Mouse (Mus musculus) cortical plate, adult 2 months (tissue): Measurements from ENCODE around the gene Frmd4b. TPM values are rescaled to one million over a fixed set of nuclear protein-coding genes. Genes with fewer than 3 reads are reported as not detected.
A peak's percentile ranks its signal among the peaks of the same experiment; 100 is the strongest.
"Not testable (repeated sequence)": the region's sequence is repeated elsewhere in the genome, so short reads cannot be mapped to it uniquely, and the experiment has no call there.

ENCODE experiments used
- H3K27ac ChIP-seq: fragments of 200-500 bp; 2 replicates; pipeline ENCODE4 v1.5.1; 2012; ENCODE audit warnings: low read length, control low read depth, inconsistent platforms; ENCODE audit not compliant: insufficient read depth
- H3K4me1 ChIP-seq: fragments of 200-500 bp; 2 replicates; pipeline ENCODE4 v1.6.1; 2011; ENCODE audit warnings: low read length; ENCODE audit not compliant: control insufficient read depth, insufficient read depth
- H3K4me3 ChIP-seq: fragments of 200-500 bp; 2 replicates; pipeline ENCODE4 v1.5.1; 2011; ENCODE audit warnings: mild to moderate bottlenecking, low read length, control low read depth; ENCODE audit not compliant: insufficient read depth
- CTCF ChIP-seq: fragments of 200-500 bp; IDR thresholded peaks from 2 replicates; pipeline ENCODE4 v1.5.1; 2011; ENCODE audit warnings: mild to moderate bottlenecking, control low read depth, low read length; ENCODE audit not compliant: insufficient read depth; ENCODE audit errors: extremely low read depth
- POLR2A ChIP-seq: fragments of 200-500 bp; IDR thresholded peaks from 2 replicates; pipeline ENCODE4 v1.6.1; 2011; ENCODE audit warnings: mild to moderate bottlenecking, low read length, control low read depth; ENCODE audit not compliant: insufficient read depth; ENCODE audit errors: extremely low read depth
- polyA plus RNA-seq: library from polyadenylated mRNA; depleted of rRNA; stranded (reverse); fragments of >200 nt; gene quantifications from 2 replicates; pipeline ENCODE4 v1.2.3, GENCODE M21; 2012

Gene Frmd4b
- polyA plus RNA-seq, 1 experiment: 17.1 TPM

DNA sequence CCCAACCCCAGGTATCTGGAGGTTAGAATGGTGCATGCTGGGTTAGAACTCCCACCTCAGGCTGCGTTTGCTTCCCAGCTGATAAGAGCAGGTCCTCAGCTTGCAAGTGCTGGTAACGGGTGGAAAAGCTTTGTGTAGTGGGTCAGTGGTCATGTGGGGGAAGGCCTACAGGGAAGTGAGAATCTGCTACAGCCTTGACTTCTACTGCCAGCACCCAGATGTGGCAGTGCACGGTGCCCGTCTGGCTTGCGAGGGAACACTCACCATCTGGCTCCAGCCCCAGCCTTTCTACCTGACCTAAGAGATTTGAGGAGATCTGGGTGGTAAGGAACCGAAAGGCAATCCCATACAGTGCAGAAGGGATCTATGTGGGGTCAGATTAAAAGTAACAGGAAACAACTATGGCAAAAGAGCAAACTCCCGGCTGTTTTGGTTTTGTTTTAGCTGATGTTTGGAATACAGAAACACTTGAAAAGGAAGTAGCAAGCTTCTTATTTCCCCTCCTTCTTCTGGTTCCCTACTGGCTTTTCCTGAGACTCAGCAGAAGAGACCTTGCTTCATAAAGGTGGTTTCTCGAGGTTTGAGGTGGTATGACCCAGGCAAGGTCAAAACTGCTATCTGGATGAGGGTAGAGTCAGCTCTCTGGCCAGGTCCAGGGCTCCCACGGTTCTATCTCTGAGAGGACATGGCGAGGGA is 185.9 kb downstream of the Frmd4b start:
- no peak for TF ChIP-seq CTCF
- no peak for TF ChIP-seq POLR2A
- Histone ChIP-seq H3K27ac (peak overlapping the region; percentile 65; the same call in 1 of the 2 replicates), H3K4me1 (no peaks in the 10 kb centered on the region), H3K4me3 (0 out of 2 replicates have a peak overlapping the region, but pooled peaks have one; percentile 9)

DNA sequence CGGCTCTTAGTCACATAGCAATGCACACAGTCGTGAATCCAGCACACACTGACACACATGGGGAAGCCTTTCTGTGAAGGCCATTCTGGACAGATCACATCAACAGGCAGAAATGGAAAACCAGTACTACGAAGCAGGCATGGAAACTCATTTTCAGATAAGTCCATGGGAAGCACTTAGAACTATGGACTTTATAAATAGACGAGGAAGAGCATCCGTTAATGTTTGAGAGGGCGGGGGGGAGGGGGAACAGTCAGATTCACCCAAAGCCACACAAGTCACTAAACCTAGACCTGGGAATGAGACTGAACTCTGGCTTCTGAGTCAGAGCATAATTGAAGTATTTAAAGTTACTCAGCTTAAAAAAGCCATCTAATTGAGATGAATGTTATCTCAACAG is 186.8 kb downstream of the Frmd4b start:
- Histone ChIP-seq H3K4me1 (no peaks in the 10 kb centered on the region), H3K27ac (no peak overlapping the region), H3K4me3 (no peak overlapping the region)
- TF ChIP-seq CTCF: no peak
- no peak for TF ChIP-seq POLR2A

DNA sequence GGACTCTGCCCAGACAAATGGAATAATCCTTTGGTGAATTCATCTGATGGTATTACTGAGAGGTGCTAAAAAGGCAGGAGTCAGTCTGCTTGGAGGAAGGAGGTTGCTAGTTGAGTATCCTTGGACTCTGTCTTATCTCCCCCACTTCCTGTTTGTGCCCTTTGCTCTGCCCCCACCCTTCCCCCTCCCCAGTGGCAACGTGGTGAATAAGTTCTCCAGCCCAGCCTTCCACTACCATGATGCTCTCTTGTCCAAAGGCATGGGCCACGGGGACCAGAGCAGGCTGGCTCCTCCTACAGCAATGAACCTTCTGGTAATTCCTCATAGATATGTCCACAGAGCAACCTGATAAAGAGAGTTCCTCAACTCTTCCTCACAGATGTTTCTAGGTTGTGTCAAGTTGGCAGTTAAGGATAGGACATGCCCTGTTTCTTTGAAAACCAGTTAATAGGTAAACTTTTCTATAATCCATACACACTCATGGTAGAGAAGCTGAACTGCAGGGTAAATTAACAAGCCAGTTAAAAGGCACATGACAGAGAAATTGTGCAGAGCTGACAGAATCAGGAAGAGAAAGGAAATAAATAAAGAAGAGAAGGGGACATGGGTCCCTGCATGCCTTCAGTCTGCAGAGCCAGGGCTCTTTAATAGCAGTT is 187.5 kb downstream of the Frmd4b start:
- Histone ChIP-seq H3K4me1 (no peaks in the 10 kb centered on the region), H3K4me3 (no peak overlapping the region), H3K27ac (no peak overlapping the region)
- TF ChIP-seq POLR2A (no peak), CTCF (no peak)

DNA sequence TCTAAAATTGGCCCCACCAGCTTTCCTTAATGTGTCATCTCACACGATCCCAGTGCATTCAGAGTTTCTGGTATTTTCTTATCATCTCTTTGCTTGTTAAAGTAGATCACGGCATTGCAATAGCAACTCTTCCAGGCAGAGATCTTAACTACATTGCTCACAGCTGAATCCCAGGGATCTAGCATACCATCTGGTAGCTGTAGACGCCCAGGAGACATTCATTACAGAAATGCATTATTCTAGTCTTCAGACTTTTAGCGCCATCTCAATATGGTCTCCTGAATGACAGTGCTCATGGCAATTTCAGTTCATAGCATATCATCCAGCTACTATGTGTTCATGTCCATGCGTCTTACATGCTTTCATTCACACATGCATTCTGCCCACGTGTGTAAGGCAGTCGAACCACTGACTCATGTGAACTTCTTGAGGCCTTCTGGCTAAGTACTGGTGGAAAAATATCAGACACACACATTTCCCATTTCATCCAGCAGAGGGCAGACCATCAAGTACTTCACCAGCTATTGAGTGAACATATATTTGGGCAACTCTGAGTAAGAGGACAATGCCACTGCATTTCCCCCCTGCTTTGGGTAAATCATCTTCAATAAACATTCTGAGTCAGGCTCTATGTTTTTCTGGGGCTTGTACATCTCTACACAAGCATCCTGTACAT is 197.4 kb downstream of the Frmd4b start:
- TF ChIP-seq CTCF (peak; percentile 68), POLR2A (no peak)
- Histone ChIP-seq H3K4me3 (no peak overlapping the region), H3K27ac (no peak overlapping the region), H3K4me1 (no peaks in the 10 kb centered on the region; the same call in 1 of the 2 replicates)

DNA sequence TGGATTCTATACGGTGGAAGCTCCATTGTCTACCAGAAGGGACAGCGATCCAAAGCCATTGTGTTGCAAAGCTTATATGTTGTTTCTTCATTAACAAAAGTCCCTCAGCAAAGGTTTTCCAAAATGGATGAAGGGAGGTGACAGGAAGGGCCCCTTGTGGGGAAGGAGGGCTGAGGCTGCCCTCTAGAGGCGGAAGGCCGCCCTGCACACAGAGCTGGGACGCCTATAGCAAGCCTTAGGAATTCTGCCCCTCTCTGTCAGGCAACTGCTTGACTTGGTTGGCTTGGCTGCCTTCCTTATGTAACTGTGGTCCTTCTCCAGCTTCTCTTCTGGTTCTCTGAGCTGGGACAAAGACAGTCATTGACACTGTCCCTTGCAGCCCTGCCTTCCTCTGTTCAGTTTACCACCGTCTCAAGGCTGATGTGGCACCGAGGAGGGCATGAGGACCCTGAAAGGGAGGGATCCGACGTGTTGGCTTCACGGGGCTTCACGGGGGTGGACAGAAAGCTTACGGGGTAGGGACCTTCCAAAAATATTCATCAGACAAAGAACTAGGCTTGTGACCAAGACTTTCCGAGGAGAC is 200.3 kb downstream of the Frmd4b start:
- TF ChIP-seq CTCF: peak; percentile 75
- no peak for TF ChIP-seq POLR2A
- H3K27ac ChIP-seq: no peak overlapping the region
- no peak overlapping the region for H3K4me3 ChIP-seq
- no peaks in the 10 kb centered on the region; the same call in 1 of the 2 replicates for H3K4me1 ChIP-seq

DNA sequence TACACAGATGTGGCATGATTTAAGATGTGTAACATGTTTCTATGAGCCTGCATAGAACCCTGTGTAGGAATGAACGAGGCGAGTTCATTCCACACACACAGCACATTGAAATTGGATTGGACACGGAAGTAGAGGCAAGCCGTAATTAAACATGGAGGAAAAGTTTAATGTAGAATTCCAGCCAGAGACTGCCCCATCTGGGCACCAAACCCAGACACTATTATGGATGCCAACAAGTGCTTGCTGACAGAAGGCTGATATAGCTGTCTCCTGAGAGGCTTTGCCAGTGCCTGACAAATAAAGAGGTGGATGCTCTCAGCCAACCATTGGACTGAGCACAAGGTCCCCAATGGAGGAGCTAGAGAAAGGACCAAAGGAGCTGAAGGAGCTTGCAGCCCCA is 201.8 kb downstream of the Frmd4b start:
- not testable (repeated sequence) for H3K27ac ChIP-seq, H3K4me1 ChIP-seq, H3K4me3 ChIP-seq

DNA sequence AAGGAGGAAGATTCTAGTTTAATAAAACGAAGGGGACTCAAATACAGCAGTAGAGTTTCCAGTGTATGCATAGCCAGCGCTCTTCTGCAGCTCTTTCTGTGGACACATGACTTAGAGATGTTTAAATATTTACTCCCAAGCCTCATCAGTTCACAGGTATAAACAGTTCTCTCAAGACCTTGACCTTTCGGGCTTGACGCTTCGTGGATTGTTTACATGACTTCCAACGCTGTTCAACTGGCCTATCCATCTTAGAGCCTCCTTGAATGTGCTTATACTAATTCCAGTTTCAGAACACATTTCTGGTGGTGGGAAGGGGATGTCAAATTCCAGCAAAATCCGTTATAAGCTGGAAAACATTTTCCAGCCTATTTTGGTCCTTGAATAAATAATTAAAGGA is 203.9 kb downstream of the Frmd4b start:
- no peak overlapping the region for H3K27ac ChIP-seq
- no peak overlapping the region for H3K4me3 ChIP-seq
- no peaks in the 10 kb centered on the region for H3K4me1 ChIP-seq
- no peak for TF ChIP-seq POLR2A
- no peak for TF ChIP-seq CTCF

DNA sequence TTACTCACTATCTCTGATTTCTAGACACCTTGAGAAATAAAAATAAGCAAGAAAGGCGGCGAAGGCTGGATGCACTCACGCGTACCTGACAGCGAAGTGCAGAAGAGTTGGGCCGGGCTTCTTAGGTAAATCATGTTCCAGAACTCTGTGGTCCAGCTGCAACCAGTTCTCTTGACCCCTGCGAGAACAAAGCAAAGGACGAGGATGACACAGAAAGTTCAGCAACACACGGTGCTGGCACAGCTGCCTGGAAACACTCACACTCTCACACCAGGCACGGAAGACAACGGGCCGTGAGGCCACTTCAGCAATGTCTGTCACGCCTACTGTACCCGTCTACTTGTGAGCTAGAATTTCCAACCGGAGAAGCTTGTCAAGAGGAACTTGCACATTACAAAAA is 204.9 kb downstream of the Frmd4b start:
- no peak for TF ChIP-seq POLR2A
- no peak for TF ChIP-seq CTCF
- H3K27ac ChIP-seq: no peak overlapping the region
- no peaks in the 10 kb centered on the region for H3K4me1 ChIP-seq
- H3K4me3 ChIP-seq: no peak overlapping the region

DNA sequence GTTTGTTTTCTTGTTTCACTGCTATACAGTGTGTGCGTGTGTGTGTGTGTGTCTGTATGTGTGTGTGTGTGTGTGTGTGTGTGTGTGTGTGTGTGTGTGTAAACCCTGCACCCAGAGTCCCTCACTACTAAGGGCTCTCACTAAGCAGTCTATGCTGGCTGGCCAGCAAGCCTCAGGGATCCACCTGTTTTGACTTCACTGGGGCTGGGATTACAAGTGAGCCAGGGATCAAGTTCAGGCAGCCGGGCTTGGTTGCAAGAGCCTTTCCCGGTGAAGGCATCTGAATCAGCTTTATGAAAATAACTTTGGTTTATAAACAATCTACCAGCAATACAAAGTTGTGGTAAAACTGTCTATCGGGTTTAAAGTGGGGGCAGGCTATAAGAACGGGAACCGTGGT is 206.0 kb downstream of the Frmd4b start:
- Histone ChIP-seq H3K27ac (no peak overlapping the region), H3K4me1 (no peaks in the 10 kb centered on the region), H3K4me3 (no peak overlapping the region)
- TF ChIP-seq POLR2A: no peak
- TF ChIP-seq CTCF: no peak
